Mouse (Mus musculus) fibroblast of lung, adult 2 months (primary cell): ENCODE measurements around the gene Bcas1.

ENCODE experiments used
- DNase-seq: peaks from one replicate; pipeline ENCODE4 v3.0.0-alpha.2; 2011; ENCODE audit warnings: low read depth

Bcas1 gene

DNA sequence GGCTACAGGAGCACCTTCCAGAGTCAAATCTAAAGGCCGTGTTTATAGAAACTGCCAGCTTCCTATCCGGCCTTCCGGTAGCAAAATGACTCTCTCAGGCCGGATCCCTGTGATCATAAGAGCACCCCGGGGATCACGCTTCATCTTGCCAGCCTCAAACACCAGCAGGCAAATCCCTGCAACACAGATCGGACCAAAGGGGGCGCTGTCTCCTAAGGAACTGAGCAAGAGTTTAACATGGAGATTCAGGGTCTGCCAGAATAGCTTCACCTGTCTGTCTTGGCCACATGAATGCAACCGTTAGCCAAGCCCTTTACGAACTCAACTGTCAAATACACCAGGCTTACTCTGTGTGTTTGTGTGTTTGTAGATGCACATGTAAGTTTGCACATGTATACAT, 8.9 kb downstream of the Bcas1 start:
- no peak for DNase-seq

- DNase-seq, result no peak
Measured at GRCm38 (mm10) chr2:170411490-170412168, 16.0 kb downstream of the Bcas1 start.

DNA sequence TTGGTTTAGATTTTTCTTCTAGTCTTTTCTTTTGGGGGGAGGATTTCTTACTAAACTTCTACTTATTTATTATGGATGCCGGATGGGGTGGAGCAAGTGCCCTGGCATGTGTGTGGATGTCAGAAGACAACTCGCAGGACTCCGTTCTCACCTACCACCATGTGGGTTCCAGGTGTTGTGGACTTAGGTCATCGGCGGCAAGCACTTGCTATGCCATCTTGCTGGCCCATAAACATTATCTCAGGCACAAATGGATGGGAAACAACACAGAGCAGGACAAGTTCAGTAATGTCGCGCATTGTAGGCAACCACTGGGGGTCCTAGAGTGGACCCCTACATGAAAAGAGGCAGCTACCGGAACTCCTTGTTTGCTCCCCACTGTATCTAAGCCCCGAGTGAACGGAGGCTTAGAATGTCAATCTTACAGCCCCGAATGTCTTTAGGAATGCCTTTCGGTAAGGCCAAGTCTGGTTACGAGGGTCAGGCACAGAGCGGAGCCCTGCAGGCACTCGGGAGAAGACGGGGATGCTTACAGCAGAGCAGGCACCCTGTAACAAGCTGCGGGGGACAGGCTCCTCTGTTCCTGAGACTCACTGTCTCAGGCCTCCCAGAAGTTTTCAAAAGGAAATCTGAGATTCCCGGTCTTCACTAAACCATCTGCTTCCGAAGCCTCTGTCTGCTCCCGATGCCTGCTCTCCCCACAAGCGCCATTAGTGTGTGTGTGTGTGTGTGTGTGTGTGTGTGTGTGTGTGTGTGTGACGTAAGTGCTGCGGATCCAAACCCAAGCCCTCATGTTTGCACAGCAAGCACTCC, 16.8 kb downstream of the Bcas1 start:
- DNase-seq, result no peak

DNA sequence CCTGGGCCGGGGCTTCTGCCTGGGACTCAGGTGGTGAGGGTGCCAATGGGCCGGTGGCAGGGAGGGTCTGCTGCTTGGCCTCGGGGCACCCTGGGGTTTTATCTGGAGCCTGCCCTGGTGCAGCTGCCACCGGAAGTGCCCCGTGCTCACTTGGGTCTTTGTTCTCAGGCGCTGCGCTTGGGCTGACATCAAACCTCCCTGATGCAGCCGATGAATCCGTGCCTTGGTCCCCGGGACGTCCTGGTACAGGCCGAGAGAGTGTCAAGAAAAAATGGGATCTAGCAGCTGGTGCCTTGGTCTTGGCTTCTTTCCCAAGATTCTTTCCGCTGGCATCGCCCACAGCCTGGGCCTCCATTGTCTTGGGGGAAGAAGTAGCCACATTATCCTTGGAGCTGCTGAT, 21.2 kb downstream of the Bcas1 start:
- no peak for DNase-seq

DNA sequence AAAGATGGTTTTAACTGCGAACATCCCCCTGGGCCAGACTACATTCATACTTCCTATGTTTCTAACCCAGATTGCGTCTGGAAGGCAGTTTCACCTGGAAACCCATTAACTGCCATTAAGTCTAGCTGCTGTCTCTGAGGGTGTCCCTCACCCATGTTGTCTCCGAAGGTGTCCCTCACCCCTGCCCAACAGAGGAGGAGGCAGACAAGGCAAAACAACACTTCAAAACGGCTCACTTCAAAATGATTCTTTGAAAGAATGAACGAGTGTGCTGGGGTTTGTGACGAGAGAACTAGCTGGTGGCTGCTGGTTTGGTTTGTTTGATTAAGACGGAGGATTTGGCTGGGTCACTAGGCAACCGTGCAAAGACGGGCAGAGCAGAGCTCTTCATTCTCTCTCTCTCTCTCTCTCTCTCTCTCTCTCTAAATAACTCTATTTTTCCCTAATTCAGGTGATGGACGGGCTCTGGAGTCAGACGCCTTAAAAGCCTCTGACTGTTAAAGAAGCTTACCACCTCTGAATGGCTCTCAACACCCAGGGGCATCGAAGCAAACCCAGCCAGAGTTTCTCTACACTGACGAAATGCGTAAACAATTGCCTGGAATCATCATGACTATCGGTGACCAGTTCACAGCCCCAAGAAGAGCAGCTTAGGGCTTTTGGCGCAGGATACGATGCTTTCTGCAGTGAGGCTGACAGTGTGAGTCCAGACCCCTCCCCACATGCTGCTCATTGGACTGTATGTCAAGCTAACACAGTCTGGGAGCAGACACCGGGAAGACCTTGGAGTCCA, 22.7 kb downstream of the Bcas1 start:
- no peak for DNase-seq

DNA sequence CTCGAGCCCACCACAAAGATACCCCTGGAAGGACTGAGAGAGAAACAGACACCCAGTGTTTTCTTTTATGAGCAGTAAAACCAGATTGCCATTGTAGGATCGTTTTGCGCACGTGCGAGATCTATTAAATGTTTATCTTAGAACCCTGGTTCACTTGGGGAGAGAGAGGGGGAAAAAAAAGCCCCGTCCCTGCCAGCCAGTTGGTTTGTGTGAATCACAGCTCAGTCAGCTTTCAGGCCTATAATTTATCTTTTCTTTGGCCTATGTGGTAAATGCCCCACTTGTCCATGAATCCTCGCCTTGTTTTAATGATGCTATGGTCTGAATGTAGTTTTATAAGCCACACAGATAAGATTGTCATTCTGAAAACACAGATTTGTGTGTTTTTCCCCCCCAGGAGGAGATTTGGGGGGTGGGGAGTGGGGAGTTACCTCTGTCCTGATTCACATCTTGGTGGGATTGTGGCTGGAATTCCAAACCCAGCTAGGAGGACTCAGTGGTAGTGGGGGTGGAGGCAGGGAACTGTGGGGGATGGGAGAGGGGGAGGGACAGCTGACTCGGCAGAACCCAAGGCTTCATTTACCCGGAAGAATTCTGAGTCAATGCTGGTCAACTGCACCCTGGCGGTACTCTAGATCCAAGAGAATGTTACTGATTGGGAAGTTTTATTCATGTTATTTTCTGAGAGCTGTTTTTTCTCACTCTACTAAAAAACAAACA, 23.8 kb downstream of the Bcas1 start:
- DNase-seq, result no peak

DNA sequence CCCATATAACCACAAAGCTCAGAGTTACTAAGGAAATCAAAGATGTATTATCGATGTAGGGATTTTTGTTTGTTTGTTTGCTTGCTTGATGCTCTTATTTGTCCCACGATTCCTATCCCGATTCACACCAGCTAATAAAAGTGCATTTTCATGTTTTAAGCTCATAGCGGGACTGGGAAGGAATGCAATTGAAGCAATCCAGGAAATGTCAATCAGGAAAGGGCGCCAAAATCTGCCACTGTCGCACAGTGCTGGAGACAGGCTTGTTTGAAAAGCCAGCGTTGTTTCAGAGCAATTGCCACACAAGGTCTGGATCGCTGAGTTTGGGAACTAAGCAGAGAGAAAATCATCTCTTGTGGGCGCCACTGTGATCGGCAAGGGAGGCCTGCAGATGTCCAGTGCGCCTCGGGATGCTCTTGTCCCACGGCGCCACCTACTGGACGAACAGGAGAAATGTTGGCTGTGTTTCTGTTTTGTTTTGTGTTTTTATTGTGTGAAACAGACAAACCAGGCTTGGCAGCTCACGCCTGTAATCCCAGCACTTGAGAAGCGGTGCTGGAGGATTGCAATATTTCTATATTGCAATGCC, 26.3 kb downstream of the Bcas1 start:
- DNase-seq, result peak; percentile 48

DNA sequence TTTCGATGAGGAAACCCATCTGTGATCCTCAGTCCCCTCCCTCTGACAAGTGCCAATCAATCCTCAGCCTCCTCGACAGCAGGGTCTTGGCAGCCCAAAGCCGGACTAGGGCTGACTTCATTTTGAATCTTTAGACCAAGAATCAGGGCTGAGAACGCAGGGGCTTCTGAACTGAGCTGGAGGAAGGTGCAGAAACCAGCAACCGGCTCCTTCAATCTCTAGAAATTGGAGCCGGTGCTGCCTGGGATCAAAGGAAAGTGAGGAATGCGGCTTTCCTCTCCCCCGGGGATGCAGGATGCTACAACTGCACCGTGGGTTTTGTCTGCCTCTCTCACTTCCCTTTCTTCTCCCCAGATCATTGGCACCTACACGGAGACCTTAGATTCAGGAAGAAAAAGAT, 27.0 kb downstream of the Bcas1 start:
- DNase-seq, result no peak

DNA sequence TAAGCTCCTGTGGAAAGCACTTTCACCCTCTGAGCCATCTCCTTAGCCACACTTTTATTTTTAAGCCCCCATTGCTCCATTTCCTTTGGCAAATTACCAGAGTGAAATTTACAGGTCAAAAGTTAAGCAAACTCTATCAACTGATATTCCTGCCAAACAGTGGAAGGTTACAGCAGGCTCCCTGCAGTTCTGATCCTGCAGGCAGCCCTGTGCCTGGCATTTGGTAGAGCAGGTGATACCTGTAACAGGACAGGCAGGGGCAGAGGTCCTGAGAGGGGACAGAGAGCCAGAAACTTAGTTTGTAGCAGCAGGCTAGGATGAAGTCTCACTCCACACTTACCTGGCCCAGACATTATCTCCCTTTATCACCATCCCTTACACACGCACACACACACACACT, 35.7 kb downstream of the Bcas1 start:
- no peak for DNase-seq

DNA sequence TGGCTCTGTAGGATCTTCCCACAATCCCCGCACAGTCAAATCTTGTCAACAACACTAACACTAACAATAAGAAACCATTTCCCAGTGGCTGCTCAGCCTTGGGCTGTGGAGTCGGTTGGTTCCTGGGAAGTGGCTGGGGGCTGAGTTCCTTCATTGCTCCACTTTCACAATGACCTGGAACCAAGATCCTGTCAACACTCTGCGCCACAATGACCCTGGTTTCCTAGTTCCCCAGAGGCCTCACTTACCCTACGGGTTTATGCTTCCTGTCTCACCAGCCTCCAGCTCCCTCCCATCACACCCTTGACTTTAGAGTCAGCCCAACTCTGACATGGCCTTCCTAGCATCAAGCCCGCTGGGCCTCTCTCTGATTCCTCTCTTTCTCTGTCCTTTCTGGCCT, 39.3 kb downstream of the Bcas1 start:
- DNase-seq, result no peak

GRCm38 (mm10) chr2:170385556-170385955, 42.1 kb downstream of the Bcas1 start:
- DNase-seq, result no peak

GRCm38 (mm10) chr2:170384770-170385169, 42.9 kb downstream of the Bcas1 start:
- DNase-seq, result peak; percentile 87

- DNase-seq, result no peak
Measured at GRCm38 (mm10) chr2:170373391-170373790, 54.3 kb downstream of the Bcas1 start.

DNA sequence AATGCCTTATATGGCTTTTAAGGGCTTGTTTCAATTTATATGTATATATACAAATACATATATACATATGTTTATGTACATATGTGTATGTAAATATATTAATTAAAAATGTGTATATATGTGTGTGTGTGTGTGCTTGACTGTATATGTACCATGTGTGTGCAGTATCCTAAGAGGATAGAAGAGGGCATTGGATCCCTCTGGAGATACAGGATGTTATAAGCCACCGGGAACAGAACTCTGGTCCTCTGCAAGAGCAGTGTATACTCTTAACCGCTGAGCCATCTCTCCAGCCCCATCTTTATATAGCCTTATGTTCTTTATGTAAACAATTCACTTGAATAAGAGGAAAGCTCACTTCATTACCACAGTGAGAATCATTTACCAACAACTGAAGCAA, 62.0 kb downstream of the Bcas1 start:
- DNase-seq, result no peak

DNA sequence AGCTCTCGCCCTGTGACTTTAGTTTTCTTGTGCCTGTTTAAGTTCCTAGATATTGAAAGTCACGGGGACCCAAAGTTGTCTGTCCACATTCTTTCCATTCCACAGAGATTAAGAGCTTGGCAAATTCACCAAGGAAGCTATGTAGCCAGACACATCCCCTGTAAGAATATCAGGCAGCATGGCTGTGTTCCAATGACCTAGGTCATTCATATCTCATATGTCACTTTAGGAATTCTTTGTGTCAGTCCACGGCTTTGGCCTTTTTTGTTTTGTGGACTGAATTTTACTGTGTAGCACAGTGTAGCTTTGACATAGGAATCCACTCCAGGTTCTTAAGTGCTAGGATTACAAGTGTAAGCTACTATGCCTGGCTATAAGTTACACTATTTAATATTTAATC, 62.4 kb downstream of the Bcas1 start:
- DNase-seq, result no peak

GRCm38 (mm10) chr2:170356667-170357374, 70.8 kb downstream of the Bcas1 start:
- DNase-seq, result no peak

GRCm38 (mm10) chr2:170354963-170355367, 72.7 kb downstream of the Bcas1 start:
- peak; percentile 93 for DNase-seq

DNA sequence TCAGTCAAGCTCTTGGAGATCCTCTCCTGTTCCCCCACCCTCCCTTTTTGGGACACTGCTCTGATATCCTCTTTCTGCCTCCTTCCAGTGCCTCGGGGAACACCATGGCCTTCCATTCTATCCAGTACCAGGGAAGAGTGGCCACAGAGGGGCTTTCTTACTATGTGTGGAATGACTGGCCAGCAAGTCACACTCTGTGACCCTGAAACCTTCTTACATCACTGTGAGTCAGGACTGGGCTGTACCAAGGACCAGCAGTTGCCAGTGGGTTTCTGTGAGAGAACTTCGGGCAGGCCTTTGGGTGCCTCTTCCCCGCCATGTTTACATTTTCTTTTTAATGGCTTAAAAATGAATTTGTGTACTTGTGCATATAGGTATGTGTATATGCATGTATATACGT, 75.4 kb downstream of the Bcas1 start:
- no peak for DNase-seq

DNA sequence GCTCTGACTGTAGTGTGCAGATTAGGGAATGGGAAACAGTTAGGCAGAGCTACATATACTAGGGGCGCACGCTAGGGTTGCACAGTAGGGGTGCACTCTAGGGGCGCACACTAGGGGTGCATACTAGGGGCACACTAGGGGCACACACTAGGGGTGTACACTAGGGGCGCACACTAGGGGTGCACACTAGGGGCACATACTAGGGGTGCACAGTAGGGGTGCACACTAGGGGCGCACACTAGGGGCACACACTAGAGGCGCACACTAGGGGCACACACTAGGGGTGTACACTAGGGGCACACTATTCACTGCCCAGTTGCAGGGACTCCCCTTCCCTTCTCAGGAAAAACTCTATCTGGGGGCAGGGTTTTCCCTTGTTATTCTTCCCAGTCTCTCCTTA, 75.8 kb downstream of the Bcas1 start:
- DNase-seq, result no peak

DNA sequence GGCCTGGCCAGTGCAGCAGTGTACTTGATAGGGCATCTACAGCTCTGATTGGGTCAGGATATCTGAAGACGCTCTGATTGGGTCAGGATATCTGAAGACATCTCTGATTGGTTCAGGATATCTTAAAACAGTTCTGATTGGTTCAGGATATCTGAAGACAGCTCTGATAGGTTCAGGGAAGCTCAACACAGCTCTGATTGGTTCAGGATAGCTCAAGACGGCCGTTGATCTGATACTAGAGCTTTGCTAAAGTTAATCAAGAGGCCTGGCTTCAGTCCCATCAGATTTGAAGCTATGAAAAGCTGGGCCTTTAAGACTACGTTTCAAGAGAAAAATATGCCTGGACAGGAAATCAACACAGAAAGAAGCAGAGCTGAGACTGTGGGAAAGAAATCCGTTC, 77.9 kb downstream of the Bcas1 start:
- DNase-seq, result no peak

GRCm38 (mm10) chr2:170349096-170349495, 78.5 kb downstream of the Bcas1 start:
- DNase-seq, result no peak
